ENCODE assay signal across 15 mouse cellular contexts in genomic region chr19:21107741-21108140, GRCm38 (mm10).
A peak's percentile ranks its signal among the peaks of the same experiment; 100 is the strongest.
DNase-seq lines count a peak whose midpoint lies in the region; ATAC-seq lines count a peak whose summit lies in the region.
"Had no signal": no experiment of that assay in that cellular context is flagged by ENCODE, and none has a peak within 500 bp of the region (broad histone marks: within the 10 kb centered on the region; RNA-seq: fewer than 3 reads in every experiment).

No protein-coding gene starts in this region.

- ATAC-seq in liver, embryonic 16.5 days (ENCODE audit: low read depth), result peak; percentile 30; the same call in 1 of the 2 replicates
- no peak for ATAC-seq in liver, embryonic 11.5 days (replicated peaks; ENCODE audit: low FRiP score)
- 0 out of 2 replicates have a peak, but pooled peaks have one; percentile 2 for ATAC-seq in stomach, embryonic 14.5 days (ENCODE audit: insufficient number of reproducible peaks, insufficient read depth, low FRiP score, low read depth)
- ATAC-seq in forebrain, embryonic 15.5 days (replicated peaks), result no peak
- ATAC-seq in inflammation-experienced regulatory T-cells, adult 6 months, result no peak

- WGBS in liver, embryonic 16.5 days (ENCODE audit: insufficient replicate concordance), result 33% methylated on average over 3 of the region's 3 CpGs
- 42% methylated on average over 3 of the region's 3 CpGs for WGBS in liver, embryonic 11.5 days
- WGBS in stomach, embryonic 14.5 days, result 44% methylated on average over 3 of the region's 3 CpGs
- WGBS in forebrain, embryonic 15.5 days, result 81% methylated on average over 3 of the region's 3 CpGs

- H3K4me2 ChIP-seq in liver, embryonic 16.5 days (ENCODE audit: low read depth, low read length), result no peak overlapping the region
- H3K4me2 ChIP-seq in liver, embryonic 11.5 days, result no peak overlapping the region
- H3K4me2 ChIP-seq in stomach, embryonic 14.5 days (replicated peaks; ENCODE audit: low read depth, low read length), result no peak overlapping the region
- H3K4me2 ChIP-seq in forebrain, embryonic 15.5 days (replicated peaks), result no peak overlapping the region
- H3K4me2 ChIP-seq: embryonic facial prominence, embryonic 12.5 days; forebrain, embryonic 12.5 days had no signal

- H3K4me1 ChIP-seq in liver, embryonic 16.5 days (ENCODE audit: control insufficient read depth, low read depth, low read length), result no peaks in the 10 kb centered on the region; the same call in 1 of the 2 replicates
- no peaks in the 10 kb centered on the region for H3K4me1 ChIP-seq in liver, embryonic 11.5 days (replicated peaks; ENCODE audit: control insufficient read depth, insufficient read depth, low read length)
- H3K4me1 ChIP-seq in stomach, embryonic 14.5 days (ENCODE audit: control insufficient read depth, insufficient read depth, low read length), result 0 out of 2 replicates have a peak, but pooled peaks cover 4% of the 10 kb centered on the region
- peaks cover 11% of the 10 kb centered on the region; the same call in 1 of the 2 replicates for H3K4me1 ChIP-seq in forebrain, embryonic 15.5 days

- H3K9ac ChIP-seq in liver, embryonic 16.5 days (ENCODE audit: low read depth, low read length), result no peak overlapping the region
- H3K9ac ChIP-seq in liver, embryonic 11.5 days (ENCODE audit: low read depth, low read length), result no peak overlapping the region
- H3K9ac ChIP-seq in stomach, embryonic 14.5 days (replicated peaks; ENCODE audit: low read depth, low read length), result no peak overlapping the region
- no peak overlapping the region for H3K9ac ChIP-seq in forebrain, embryonic 15.5 days (replicated peaks)
- H3K9ac ChIP-seq: embryonic facial prominence, embryonic 12.5 days; forebrain, embryonic 12.5 days had no signal

- no peaks in the 10 kb centered on the region for H3K27me3 ChIP-seq in liver, embryonic 16.5 days (ENCODE audit: control insufficient read depth, insufficient read depth, low read depth, low read length)
- no peaks in the 10 kb centered on the region for H3K27me3 ChIP-seq in liver, embryonic 11.5 days (replicated peaks; ENCODE audit: control insufficient read depth, insufficient read depth, low read length)
- H3K27me3 ChIP-seq in stomach, embryonic 14.5 days (ENCODE audit: control insufficient read depth, insufficient read depth, low read length), result no peaks in the 10 kb centered on the region
- H3K27me3 ChIP-seq in forebrain, embryonic 15.5 days, result no peaks in the 10 kb centered on the region
- H3K27me3 ChIP-seq: embryonic facial prominence, embryonic 12.5 days; forebrain, embryonic 12.5 days had no signal

- peak; percentile 60 to 70 for DNase-seq in adrenal gland, adult (ENCODE audit: inconsistent age in 2 of 2, low spot score in 1 of 2)
- no peak for DNase-seq in adrenal gland, postnatal 4 days (ENCODE audit: low spot score in 2 of 2)
- no peak for DNase-seq in liver, embryonic 11.5 days (ENCODE audit: low spot score)
- DNase-seq in kidney, adult 9 months, result peak; percentile 22
- DNase-seq: cerebellum, postnatal 14 days; heart, adult 18-20 months; heart, postnatal 4 days; lung, adult 2 months; thymus, adult 2 months had no signal

- H3K27ac ChIP-seq in liver, embryonic 16.5 days (ENCODE audit: low read length), result no peak overlapping the region
- no peak overlapping the region for H3K27ac ChIP-seq in liver, embryonic 11.5 days (ENCODE audit: low read depth, low read length)
- no peak overlapping the region for H3K27ac ChIP-seq in stomach, embryonic 14.5 days (ENCODE audit: low read length)
- H3K27ac ChIP-seq in forebrain, embryonic 15.5 days (replicated peaks), result no peak overlapping the region
- H3K27ac ChIP-seq: embryonic facial prominence, embryonic 12.5 days; forebrain, embryonic 12.5 days had no signal

- H3K36me3 ChIP-seq in liver, embryonic 16.5 days (ENCODE audit: control insufficient read depth, insufficient read depth), result no peaks in the 10 kb centered on the region
- no peaks in the 10 kb centered on the region for H3K36me3 ChIP-seq in liver, embryonic 11.5 days (ENCODE audit: control insufficient read depth, insufficient read depth, low read length)
- no peaks in the 10 kb centered on the region for H3K36me3 ChIP-seq in stomach, embryonic 14.5 days (ENCODE audit: control insufficient read depth, insufficient read depth, low read length)
- H3K36me3 ChIP-seq in forebrain, embryonic 15.5 days, result no peaks in the 10 kb centered on the region
- H3K36me3 ChIP-seq: embryonic facial prominence, embryonic 12.5 days; forebrain, embryonic 12.5 days had no signal

- H3K4me3 ChIP-seq in liver, embryonic 16.5 days (ENCODE audit: low read depth, low read length), result no peak overlapping the region
- H3K4me3 ChIP-seq in liver, embryonic 11.5 days (ENCODE audit: low read depth, low read length), result no peak overlapping the region
- no peak overlapping the region for H3K4me3 ChIP-seq in stomach, embryonic 14.5 days (ENCODE audit: low read depth, low read length)
- H3K4me3 ChIP-seq in forebrain, embryonic 15.5 days, result no peak overlapping the region
- H3K4me3 ChIP-seq: embryonic facial prominence, embryonic 12.5 days; forebrain, embryonic 12.5 days had no signal

- no peaks in the 10 kb centered on the region for H3K9me3 ChIP-seq in liver, embryonic 16.5 days (replicated peaks; ENCODE audit: control insufficient read depth, low read length)
- H3K9me3 ChIP-seq in liver, embryonic 11.5 days (ENCODE audit: control insufficient read depth, low read length), result no peaks in the 10 kb centered on the region
- no peaks in the 10 kb centered on the region for H3K9me3 ChIP-seq in stomach, embryonic 14.5 days (ENCODE audit: control insufficient read depth, low read depth, low read length)
- no peaks in the 10 kb centered on the region for H3K9me3 ChIP-seq in forebrain, embryonic 15.5 days
- H3K9me3 ChIP-seq: embryonic facial prominence, embryonic 12.5 days; forebrain, embryonic 12.5 days had no signal

Comparison
In these comparisons a context has a peak if more than half of its experiments do, and no peak if none do; other contexts are left out.
1. DNase-seq: peak in adrenal gland, adult (2 of 2) and kidney, adult 9 months (single experiment); none in adrenal gland, postnatal 4 days (0 of 2) and liver, embryonic 11.5 days (single experiment).
2. ATAC-seq: peak in liver, embryonic 16.5 days (single experiment) and stomach, embryonic 14.5 days (single experiment); none in liver, embryonic 11.5 days (single experiment), forebrain, embryonic 15.5 days (single experiment) and inflammation-experienced regulatory T-cells, adult 6 months (single experiment).